Mouse (Mus musculus) heart, embryonic 12.5 days (tissue): ENCODE measurements around the gene Cd300lg. TPM values are rescaled to one million over a fixed set of nuclear protein-coding genes. Genes with fewer than 3 reads are reported as not detected.

Experiments
- ATAC-seq: fragments of 200-750 bp; cut with Nextera tagmentation; 2 replicates; pipeline ENCODE4 v1.8.0; 2017; ENCODE audit warnings: moderate TSS enrichment, moderate library complexity; ENCODE audit not compliant: insufficient number of reproducible peaks, low FRiP score
- H3K27ac ChIP-seq: fragments of 300-500 bp; sonication (generic); 2 replicates; pipeline ENCODE4 v1.5.1; 2016; ENCODE audit warnings: mild to moderate bottlenecking, moderate library complexity; ENCODE audit not compliant: poor library complexity, severe bottlenecking
- H3K27me3 ChIP-seq: fragments of 300-500 bp; sonication (generic); replicated peaks from 2 replicates; pipeline ENCODE4 v1.6.1; 2016; ENCODE audit warnings: mild to moderate bottlenecking, moderate library complexity
- H3K36me3 ChIP-seq: fragments of 300-500 bp; sonication (generic); 2 replicates; pipeline ENCODE4 v1.6.1; 2016; ENCODE audit warnings: mild to moderate bottlenecking, moderate library complexity
- H3K4me1 ChIP-seq: fragments of 300-500 bp; sonication (generic); replicated peaks from 2 replicates; pipeline ENCODE4 v1.6.1; 2016; ENCODE audit warnings: mild to moderate bottlenecking
- H3K4me2 ChIP-seq: fragments of 300-500 bp; sonication (generic); 2 replicates; pipeline ENCODE4 v1.6.1; 2016; ENCODE audit warnings: mild to moderate bottlenecking, moderate library complexity
- H3K4me3 ChIP-seq: fragments of 300-500 bp; sonication (generic); 2 replicates; pipeline ENCODE4 v1.5.1; 2016; ENCODE audit warnings: mild to moderate bottlenecking
- H3K9ac ChIP-seq: fragments of 300-500 bp; sonication (generic); 2 replicates; pipeline ENCODE4 v1.6.1; 2016; ENCODE audit warnings: mild to moderate bottlenecking, moderate library complexity
- H3K9me3 ChIP-seq: fragments of 300-500 bp; sonication (generic); replicated peaks from 2 replicates; pipeline ENCODE4 v1.6.1; 2016; ENCODE audit warnings: mild to moderate bottlenecking, moderate library complexity
- WGBS: fragments of 180-500 bp; shearing (Covaris S2); methylation state at CpG from one replicate; pipeline ENCODE4 v1.1.7; 2016; 5-methylcytosine and 5-hydroxymethylcytosine counted together
- polyA plus RNA-seq: library from polyadenylated mRNA; unstranded; fragments of >200 nt; fragmentation: Nextera tagmentation; extraction: Ambion mirVana; gene quantifications from 2 replicates; pipeline ENCODE4 v1.2.1, GENCODE M21; 2016

The Cd300lg gene
- polyA plus RNA-seq, 1 experiment from 2014 or later, result 1.6 TPM

DNA sequence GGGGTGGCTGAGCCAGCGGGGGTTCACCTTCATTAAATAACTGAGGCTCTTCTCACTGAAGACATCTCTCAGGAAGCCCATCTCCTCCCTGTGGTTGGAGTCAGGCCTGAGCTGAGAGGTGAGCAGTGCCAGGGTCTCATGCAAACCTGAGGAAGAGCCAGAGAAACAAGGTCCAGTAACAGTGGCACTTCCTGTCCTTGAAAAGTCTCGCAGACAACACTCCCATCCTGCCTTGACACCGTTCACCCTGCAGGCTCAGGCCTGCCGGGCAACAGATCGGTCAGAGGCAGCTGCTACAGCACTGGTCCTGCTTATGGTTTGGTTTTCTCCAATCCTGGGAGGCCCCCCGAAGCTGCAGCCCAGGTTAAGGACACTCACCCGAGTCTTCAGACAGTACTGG, 16.0 kb upstream of the Cd300lg start:
- no peak for ATAC-seq
- H3K9ac ChIP-seq, result no peak overlapping the region
- H3K4me3 ChIP-seq, result no peak overlapping the region

DNA sequence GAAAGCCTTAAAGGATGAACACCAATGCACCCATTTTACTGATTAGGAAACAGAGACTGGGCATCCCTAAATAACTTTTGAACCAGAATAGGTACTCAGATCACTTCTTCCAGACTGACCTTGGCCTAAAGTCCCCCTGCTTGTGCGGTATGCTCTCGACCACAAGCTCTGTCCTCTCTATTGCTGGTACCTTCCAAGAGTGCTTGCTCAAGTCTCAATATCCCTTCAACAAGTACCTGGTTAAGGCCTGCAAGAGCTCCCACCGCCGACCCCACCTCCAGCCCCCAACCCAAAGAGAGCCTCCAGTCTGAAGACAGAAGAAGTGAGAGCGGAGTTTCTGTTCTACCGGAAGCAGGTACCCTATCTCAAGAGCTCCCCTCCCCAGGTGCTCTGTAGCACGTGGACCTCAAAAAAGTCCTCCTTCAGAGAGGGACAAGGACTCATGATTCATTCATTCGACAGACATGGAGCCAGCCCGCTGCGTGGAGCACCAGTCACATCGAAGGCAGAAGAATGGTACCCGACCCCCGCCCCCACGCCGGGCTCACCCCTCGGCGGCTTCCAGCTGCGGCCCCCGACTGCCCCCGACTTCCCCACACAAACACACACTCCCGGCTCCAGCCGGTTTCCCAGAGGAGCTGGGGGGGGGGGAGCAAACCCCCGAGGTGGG, 15.2 kb upstream of the Cd300lg start:
- H3K9me3 ChIP-seq, result no peaks in the 10 kb centered on the region
- peak overlapping the region; percentile 79 for H3K4me3 ChIP-seq
- no peak overlapping the region for H3K27ac ChIP-seq
- 5% methylated on average over 23 of the region's 23 CpGs for WGBS
- no peak for ATAC-seq
- H3K27me3 ChIP-seq, result peaks cover 36% of the 10 kb centered on the region
- 0 out of 2 replicates have a peak, but pooled peaks cover 3% of the 10 kb centered on the region for H3K36me3 ChIP-seq
- H3K4me1 ChIP-seq, result peaks cover 24% of the 10 kb centered on the region
- H3K4me2 ChIP-seq, result peak overlapping the region; percentile 99
- H3K9ac ChIP-seq, result peak overlapping the region; percentile 81

More for the DNA sequence above, 16.0 kb upstream of the Cd300lg start:
- peaks cover 34% of the 10 kb centered on the region for H3K27me3 ChIP-seq
- H3K36me3 ChIP-seq, result 0 out of 2 replicates have a peak, but pooled peaks cover 3% of the 10 kb centered on the region
- no peaks in the 10 kb centered on the region for H3K9me3 ChIP-seq
- 40% methylated on average over 7 of the region's 7 CpGs for WGBS
- H3K4me2 ChIP-seq, result peak overlapping the region; percentile 99
- H3K4me1 ChIP-seq, result peaks cover 23% of the 10 kb centered on the region
- no peak overlapping the region for H3K27ac ChIP-seq

DNA sequence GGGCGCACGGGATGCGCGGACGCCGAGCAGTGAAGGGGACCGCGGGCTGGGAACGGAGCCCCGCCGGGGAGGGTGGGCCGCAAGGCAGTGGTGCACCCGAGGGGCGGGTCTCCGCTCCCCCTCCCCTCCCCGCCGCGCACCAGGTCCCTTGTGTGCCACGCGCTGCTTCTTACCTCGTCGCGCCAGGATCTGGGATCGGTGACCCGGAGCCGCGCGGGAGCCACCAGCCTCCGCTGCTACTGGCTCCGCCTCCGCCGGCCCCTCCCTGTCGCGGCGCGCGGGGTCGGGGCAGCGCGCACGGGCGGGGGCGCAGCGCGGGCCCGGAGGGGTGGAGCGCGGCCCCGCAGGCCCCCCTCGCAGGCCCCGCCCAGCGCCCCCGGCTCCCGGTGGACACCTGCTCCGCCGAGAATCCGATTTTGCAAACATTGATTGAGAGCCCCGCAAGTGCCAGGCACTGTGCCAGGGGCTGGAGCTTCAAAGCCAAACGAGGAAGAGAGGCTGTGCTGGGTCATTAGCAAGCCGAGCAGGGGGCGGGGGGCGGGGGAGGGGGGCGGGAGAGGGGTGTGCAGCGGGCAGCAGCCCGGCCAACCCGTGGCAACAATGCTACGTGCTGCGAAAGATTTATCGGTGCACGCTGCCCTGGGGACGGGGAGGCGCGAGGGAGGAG, 14.5 kb upstream of the Cd300lg start:
- H3K4me1 ChIP-seq, result peaks cover 24% of the 10 kb centered on the region

DNA sequence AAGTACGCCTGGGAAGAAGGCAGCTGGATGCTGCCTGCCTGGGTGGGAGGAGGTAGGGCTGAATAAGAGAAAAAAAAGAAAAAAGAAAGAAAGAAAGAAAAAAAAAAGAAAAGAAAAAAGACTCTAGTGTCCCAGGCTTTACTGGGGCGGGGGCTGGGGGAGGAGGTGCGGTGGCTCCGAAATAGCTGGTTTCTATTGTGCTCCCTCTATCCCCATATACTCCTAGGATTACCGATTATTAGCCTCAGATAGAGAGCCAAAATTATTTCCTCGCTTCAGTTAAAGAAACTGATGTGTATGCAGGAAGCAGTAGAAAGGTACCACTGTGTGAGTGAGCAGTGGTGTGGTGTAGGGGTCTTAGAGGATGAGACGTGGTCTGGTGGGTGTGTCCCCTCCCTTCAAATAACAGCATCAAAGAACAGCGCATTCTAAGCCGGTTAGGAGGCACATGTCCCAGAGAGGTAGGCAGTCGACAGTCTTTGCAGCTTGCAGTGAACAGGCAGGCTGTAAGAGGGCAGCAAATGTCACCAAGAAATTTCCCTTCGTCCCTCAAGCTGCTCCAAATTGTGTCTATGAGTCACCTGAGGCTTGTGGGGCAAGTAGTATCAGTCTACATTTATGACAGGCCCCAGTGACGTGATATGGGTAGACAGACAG, 13.8 kb upstream of the Cd300lg start:
- ATAC-seq, result no peak
- WGBS, result 7% methylated on average over 12 of the region's 12 CpGs
- Histone ChIP-seq H3K27ac (no peak overlapping the region), H3K4me3 (peak overlapping the region; percentile 79), H3K9ac (peak overlapping the region; percentile 81), H3K36me3 (no peaks in the 10 kb centered on the region), H3K9me3 (no peaks in the 10 kb centered on the region), H3K27me3 (peaks cover 36% of the 10 kb centered on the region), H3K4me2 (peak overlapping the region; percentile 99), H3K4me1 (peaks cover 24% of the 10 kb centered on the region)

More for the DNA sequence above, 14.5 kb upstream of the Cd300lg start:
- Histone ChIP-seq H3K4me2 (peak overlapping the region; percentile 99), H3K9me3 (no peaks in the 10 kb centered on the region), H3K4me3 (peak overlapping the region; percentile 79), H3K27ac (no peak overlapping the region), H3K9ac (peak overlapping the region; percentile 81), H3K36me3 (0 out of 2 replicates have a peak, but pooled peaks cover under 1% of the 10 kb centered on the region), H3K27me3 (peaks cover 36% of the 10 kb centered on the region)
- ATAC-seq, result peak; percentile 81
- under 1% methylated on average over 53 of the region's 73 CpGs for WGBS

DNA sequence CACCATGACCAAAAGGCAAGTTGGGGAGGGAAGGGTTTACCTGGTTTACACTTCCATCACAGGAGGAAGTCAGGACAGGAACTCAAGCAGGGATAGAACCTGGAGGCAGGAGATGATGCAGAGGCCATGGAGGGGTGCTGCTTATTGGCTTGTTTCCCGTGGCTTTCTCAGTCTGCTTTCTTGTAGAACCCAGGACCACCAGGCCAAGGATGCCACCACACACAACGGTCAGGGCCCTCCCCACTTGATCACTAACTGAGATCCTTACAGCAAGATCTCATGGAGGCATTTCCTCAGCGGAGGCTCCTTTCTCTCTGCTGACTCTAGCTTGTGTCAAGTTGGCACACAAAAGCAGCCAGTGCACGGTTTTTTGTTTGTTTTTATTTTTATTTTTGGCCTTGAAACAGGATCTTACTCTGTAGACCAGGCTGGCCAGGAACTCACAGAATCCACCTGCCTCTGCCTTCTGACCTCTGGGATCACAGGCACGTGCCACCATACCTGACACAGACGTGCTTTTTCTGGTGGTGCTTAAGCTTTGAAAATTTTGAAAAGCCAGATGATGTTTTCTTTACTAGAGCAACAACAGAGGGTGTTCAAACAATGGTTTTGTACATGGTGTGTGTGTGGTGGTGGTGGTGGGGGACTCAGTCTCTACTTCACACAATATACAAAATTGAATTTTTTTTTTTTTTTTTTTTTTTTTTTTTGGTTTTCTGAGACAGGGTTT, 13.1 kb upstream of the Cd300lg start, which contains the start of gene Mpp3:
Gene Mpp3, minus strand, starts transcription at position 375 of the 730 bp plus-strand sequence.
- peak within 1 kb of the TSS; percentile 79 for H3K4me3 ChIP-seq
- H3K9me3 ChIP-seq, result no peaks in the 10 kb centered on the region
- no peak within 1 kb of the TSS for H3K27ac ChIP-seq
- H3K9ac ChIP-seq, result peak within 1 kb of the TSS; percentile 81
- peaks cover 24% of the 10 kb centered on the region for H3K4me1 ChIP-seq
- H3K27me3 ChIP-seq, result peaks cover 36% of the 10 kb centered on the region
- no peaks in the 10 kb centered on the region for H3K36me3 ChIP-seq
- H3K4me2 ChIP-seq, result peak within 1 kb of the TSS; percentile 99
- 70% methylated on average over 6 of the region's 6 CpGs for WGBS
- ATAC-seq, result no peak

DNA sequence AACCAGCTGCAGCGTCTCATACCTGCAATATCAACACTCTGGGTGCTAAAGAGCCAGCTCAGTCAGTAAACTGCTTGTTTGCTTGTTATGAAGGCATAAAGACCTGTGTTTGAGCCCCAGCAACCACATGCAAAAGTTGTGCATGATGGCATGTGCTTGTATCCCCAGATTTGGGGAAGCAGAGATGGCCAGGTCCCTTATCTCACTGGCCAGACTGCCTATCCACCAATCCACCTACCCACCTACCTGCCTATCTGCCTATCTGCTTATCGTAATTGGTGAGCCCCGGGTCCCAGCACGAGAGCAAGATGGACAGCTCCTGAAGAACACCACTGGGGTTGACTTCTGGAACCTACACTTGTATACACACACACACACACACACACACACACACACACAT, 12.0 kb upstream of the Cd300lg start:
- H3K36me3 ChIP-seq, result no peaks in the 10 kb centered on the region
- H3K27me3 ChIP-seq, result peaks cover 29% of the 10 kb centered on the region
- no peak overlapping the region for H3K4me3 ChIP-seq
- WGBS, result 67% methylated on average over 4 of the region's 4 CpGs
- peaks cover 24% of the 10 kb centered on the region for H3K4me1 ChIP-seq
- no peak for ATAC-seq
- no peak overlapping the region for H3K9ac ChIP-seq
- H3K9me3 ChIP-seq, result no peaks in the 10 kb centered on the region
- no peak overlapping the region for H3K4me2 ChIP-seq
- H3K27ac ChIP-seq, result no peak overlapping the region

DNA sequence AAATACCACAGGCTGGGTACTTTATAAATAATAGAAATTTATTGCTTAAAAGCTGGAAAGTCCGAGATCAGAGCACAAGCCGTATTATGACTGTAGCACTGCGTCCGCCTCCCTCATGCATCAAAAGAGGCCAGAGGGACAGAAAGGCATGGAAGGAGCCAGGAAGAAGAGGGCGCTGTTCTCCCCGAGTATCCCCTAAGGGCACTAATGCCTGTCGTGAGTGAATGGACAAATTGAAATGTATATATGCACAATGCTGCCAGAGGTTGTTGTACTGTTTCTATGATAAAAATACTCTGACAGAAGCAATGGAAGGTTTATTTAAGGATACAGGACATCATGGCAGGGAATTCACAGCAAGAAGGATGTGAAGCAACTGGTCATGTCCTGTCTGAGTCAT, 11.3 kb upstream of the Cd300lg start:
- ATAC-seq, result no peak
- Histone ChIP-seq H3K4me2 (no peak overlapping the region), H3K36me3 (no peaks in the 10 kb centered on the region), H3K4me1 (peaks cover 24% of the 10 kb centered on the region), H3K4me3 (no peak overlapping the region), H3K27me3 (peaks cover 24% of the 10 kb centered on the region), H3K9me3 (no peaks in the 10 kb centered on the region), H3K9ac (no peak overlapping the region), H3K27ac (no peak overlapping the region)
- WGBS, result 44% methylated on average over 7 of the region's 7 CpGs

DNA sequence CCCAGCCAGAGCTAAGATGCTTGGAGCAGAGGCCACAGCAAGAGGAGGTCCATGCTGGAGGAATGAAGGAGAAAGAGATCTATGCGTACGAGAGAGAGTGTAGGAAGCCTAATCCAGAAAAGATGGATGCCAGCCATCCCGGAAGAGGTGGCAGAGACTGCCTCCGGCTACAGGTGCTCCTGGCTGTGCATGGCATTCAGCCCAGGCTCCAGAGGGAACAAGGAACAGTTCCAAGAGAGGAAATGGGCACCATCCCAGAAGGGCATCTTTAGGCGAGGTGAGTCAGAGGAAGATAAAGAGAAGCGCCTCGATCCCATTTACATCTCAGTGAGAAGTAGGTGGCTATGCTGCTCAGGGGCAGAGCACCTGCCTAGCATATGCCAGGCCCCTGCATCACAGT, 10.2 kb upstream of the Cd300lg start:
- no peak overlapping the region for H3K4me3 ChIP-seq
- no peak for ATAC-seq
- no peak overlapping the region for H3K9ac ChIP-seq
- no peaks in the 10 kb centered on the region for H3K9me3 ChIP-seq
- no peak overlapping the region for H3K4me2 ChIP-seq
- peaks cover 17% of the 10 kb centered on the region for H3K4me1 ChIP-seq
- peaks cover 16% of the 10 kb centered on the region; the same call in 1 of the 2 replicates for H3K27me3 ChIP-seq
- H3K36me3 ChIP-seq, result no peaks in the 10 kb centered on the region
- WGBS, result 80% methylated on average over 7 of the region's 7 CpGs
- no peak overlapping the region for H3K27ac ChIP-seq

DNA sequence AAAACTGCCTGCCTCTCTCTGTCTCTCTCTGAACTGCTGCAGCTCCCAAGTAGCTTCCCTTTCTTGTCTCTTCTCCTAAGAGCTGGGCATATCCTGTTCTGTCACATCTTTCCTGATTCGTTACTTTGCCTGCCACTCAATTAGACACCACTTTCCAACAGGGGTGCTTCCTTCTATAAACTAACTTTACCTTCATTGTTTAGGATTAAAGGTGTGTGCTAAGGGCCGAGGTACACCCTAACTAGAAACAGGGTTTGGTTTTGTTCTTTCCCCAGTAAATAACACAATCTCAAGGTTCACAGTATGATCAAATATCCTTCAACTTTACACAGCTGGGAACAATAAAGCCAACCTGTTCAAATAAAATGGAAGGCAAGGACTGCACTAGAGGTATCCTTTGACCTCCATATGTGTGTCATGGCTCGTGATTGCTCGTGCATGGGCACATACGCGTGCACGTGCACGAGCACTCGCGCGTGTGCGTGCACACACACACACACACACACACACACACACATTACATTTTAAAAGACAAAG, 8.2 kb upstream of the Cd300lg start:
- H3K36me3 ChIP-seq, result no peaks in the 10 kb centered on the region
- WGBS, result 87% methylated on average over 12 of the region's 12 CpGs
- ATAC-seq, result no peak
- H3K4me3 ChIP-seq, result no peak overlapping the region
- no peak overlapping the region for H3K4me2 ChIP-seq
- no peaks in the 10 kb centered on the region for H3K9me3 ChIP-seq
- H3K9ac ChIP-seq, result no peak overlapping the region
- peaks cover 12% of the 10 kb centered on the region; the same call in 1 of the 2 replicates for H3K27me3 ChIP-seq
- H3K4me1 ChIP-seq, result 0 out of 2 replicates have a peak, but pooled peaks cover 5% of the 10 kb centered on the region
- no peak overlapping the region for H3K27ac ChIP-seq

DNA sequence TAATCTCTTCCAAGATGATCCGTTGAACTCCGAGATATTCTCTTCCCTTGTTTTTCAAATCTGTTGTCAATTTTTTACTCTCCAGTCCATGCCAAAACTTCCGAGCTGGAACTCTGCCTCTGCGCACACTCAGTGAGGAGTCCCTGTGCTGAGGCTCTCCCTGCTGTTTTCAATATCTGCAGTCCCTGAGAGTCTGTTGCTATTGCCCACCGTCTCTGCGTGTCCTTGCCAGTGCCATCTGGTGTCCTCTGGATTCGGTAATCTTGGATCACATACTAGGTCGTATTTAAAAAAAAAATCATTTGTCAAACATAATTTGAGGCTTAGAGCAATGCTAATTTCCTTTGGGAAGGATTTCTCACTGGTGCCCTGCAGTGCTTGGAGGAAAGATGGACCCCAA, 6.4 kb upstream of the Cd300lg start:
- WGBS, result 78% methylated on average over 8 of the region's 8 CpGs
- no peak overlapping the region for H3K27ac ChIP-seq
- no peaks in the 10 kb centered on the region for H3K36me3 ChIP-seq

More for the DNA sequence above, 6.4 kb upstream of the Cd300lg start:
- H3K4me2 ChIP-seq, result no peak overlapping the region
- H3K27me3 ChIP-seq, result peaks cover 9% of the 10 kb centered on the region; the same call in 1 of the 2 replicates
- 0 out of 2 replicates have a peak, but pooled peaks cover 5% of the 10 kb centered on the region for H3K4me1 ChIP-seq
- no peaks in the 10 kb centered on the region for H3K9me3 ChIP-seq
- no peak for ATAC-seq
- no peak overlapping the region for H3K9ac ChIP-seq
- H3K4me3 ChIP-seq, result no peak overlapping the region
